Mouse (Mus musculus) left cerebral cortex, adult 11 months (tissue): ENCODE measurements around the gene 2200002J24Rik.
A peak's percentile ranks its signal among the peaks of the same experiment; 100 is the strongest.

Source experiments
- DNase-seq: peaks from one replicate; pipeline ENCODE4 v3.0.0; 2022; ENCODE audit warnings: low spot score

Gene 2200002J24Rik

GRCm38 (mm10) chr7:30698589-30698988, at the start of gene 2200002J24Rik:
Gene 2200002J24Rik (plus strand): TSS chr7:30698926.
- no peak for DNase-seq

GRCm38 (mm10) chr7:30649591-30650540, 48.9 kb upstream of the 2200002J24Rik start, which contains the start of gene Rbm42:
Gene Rbm42 (minus strand): TSS chr7:30650317.
- peak; percentile 99 for DNase-seq

GRCm38 (mm10) chr7:30664529-30665200, 34.1 kb upstream of the 2200002J24Rik start, which contains the start of gene Haus5:
Gene Haus5 (minus strand): TSS chr7:30664994.
- peak; percentile 90 for DNase-seq

GRCm38 (mm10) chr7:30665321-30665720, 33.4 kb upstream of the 2200002J24Rik start:
- no peak for DNase-seq

- no peak for DNase-seq
These were observed 29.5 kb upstream of the 2200002J24Rik start for GRCm38 (mm10) chr7:30669229-30669628.

- DNase-seq = no peak
These were observed 27.2 kb upstream of the 2200002J24Rik start, which contains the start of gene Pmis2 for GRCm38 (mm10) chr7:30671480-30671879. Gene Pmis2 (minus strand): TSS chr7:30671605.

GRCm38 (mm10) chr7:30678263-30678975, 20.3 kb upstream of the 2200002J24Rik start:
- DNase-seq = no peak

- no peak for DNase-seq
These were observed 16.8 kb upstream of the 2200002J24Rik start for GRCm38 (mm10) chr7:30681897-30682296.

- DNase-seq = no peak
These were observed 15.3 kb upstream of the 2200002J24Rik start for GRCm38 (mm10) chr7:30683425-30683824.

- no peak for DNase-seq
These were observed 10.4 kb upstream of the 2200002J24Rik start for GRCm38 (mm10) chr7:30688325-30688724.

- DNase-seq = no peak
These were observed 625 bp upstream of the 2200002J24Rik start for GRCm38 (mm10) chr7:30698101-30698500.

GRCm38 (mm10) chr7:30706214-30706882, 7.6 kb downstream of the 2200002J24Rik start:
- DNase-seq = no peak

GRCm38 (mm10) chr7:30707441-30707840, 8.7 kb downstream of the 2200002J24Rik start:
- DNase-seq = no peak

- DNase-seq = no peak
These were observed 13.2 kb downstream of the 2200002J24Rik start, which contains the start of gene Atp4a for GRCm38 (mm10) chr7:30711942-30712341. Gene Atp4a (plus strand): TSS chr7:30712209.

GRCm38 (mm10) chr7:30717006-30717715, 18.4 kb downstream of the 2200002J24Rik start:
- DNase-seq = peak; percentile 35

- no peak for DNase-seq
These were observed 19.0 kb downstream of the 2200002J24Rik start for GRCm38 (mm10) chr7:30717716-30718046.

- DNase-seq = no peak
These were observed 20.9 kb downstream of the 2200002J24Rik start for GRCm38 (mm10) chr7:30719669-30720068.

- no peak for DNase-seq
These were observed 22.6 kb downstream of the 2200002J24Rik start for GRCm38 (mm10) chr7:30721286-30721685.

GRCm38 (mm10) chr7:30723274-30723953, 24.7 kb downstream of the 2200002J24Rik start:
- DNase-seq = no peak

- no peak for DNase-seq
These were observed 29.5 kb downstream of the 2200002J24Rik start for GRCm38 (mm10) chr7:30728214-30728613.
